19 mouse cellular contexts compared by ENCODE assay signal in the genomic region with DNA sequence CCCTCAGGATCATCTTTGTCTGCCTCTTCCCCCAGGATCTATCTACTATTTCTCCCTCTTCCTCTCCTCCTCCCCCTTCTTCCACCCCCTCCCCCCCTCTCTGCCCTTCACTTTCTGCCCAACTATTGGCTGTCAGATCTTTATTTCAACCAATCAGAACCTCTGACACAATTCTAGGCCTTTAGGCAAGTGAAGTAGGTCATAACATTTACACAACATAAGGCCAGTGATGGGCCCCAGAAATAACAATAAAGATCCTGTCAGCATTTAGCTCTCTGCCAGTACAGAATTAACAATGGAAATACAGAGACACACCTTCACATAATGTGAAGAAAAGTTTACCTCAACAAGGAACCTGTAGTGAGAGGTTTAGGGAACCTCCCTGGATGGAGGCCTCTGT.
"Had no signal": no experiment of that assay in that cellular context is flagged by ENCODE, and none has a peak within 500 bp of the region (broad histone marks: within the 10 kb centered on the region; RNA-seq: fewer than 3 reads in every experiment).

No protein-coding gene starts in this region.

- H3K9ac ChIP-seq: liver, embryonic 13.5 days; midbrain, embryonic 13.5 days; neural tube, embryonic 13.5 days; stomach, embryonic 15.5 days had no signal

- H3K27ac ChIP-seq: kidney, postnatal 0 days; layer of hippocampus, adult 2 months; liver, embryonic 13.5 days; midbrain, embryonic 13.5 days; neural tube, embryonic 13.5 days; stomach, embryonic 15.5 days had no signal

- H3K4me1 ChIP-seq: liver, embryonic 13.5 days; stomach, embryonic 15.5 days had no signal

- H3K4me2 ChIP-seq: liver, embryonic 13.5 days; midbrain, embryonic 13.5 days; neural tube, embryonic 13.5 days; stomach, embryonic 15.5 days had no signal

- H3K4me3 ChIP-seq: layer of hippocampus, adult 2 months; liver, embryonic 13.5 days; midbrain, embryonic 13.5 days; myocyte; neural tube, embryonic 13.5 days; stomach, embryonic 15.5 days had no signal

- H3K27me3 ChIP-seq: liver, embryonic 13.5 days; midbrain, embryonic 13.5 days; neural tube, embryonic 13.5 days; stomach, embryonic 15.5 days had no signal

- ATAC-seq: midbrain, embryonic 13.5 days; midbrain, embryonic 16.5 days had no signal

- H3K9me3 ChIP-seq: liver, embryonic 13.5 days; midbrain, embryonic 13.5 days; neural tube, embryonic 13.5 days; stomach, embryonic 15.5 days had no signal

- H3K36me3 ChIP-seq: liver, embryonic 13.5 days; midbrain, embryonic 13.5 days; neural tube, embryonic 13.5 days; stomach, embryonic 15.5 days had no signal

- DNase-seq: kidney, adult 2 months; kidney, postnatal 25 days; layer of hippocampus, adult 9-11 months; left cerebral cortex, postnatal 4 days; liver, embryonic 13.5 days; lung, adult 2 months; lung, postnatal 14 days; lung, postnatal 4 days; right cerebral cortex, adult 18-20 months; right cerebral cortex, postnatal 14 days; spleen, adult 18-20 months; thymus, postnatal 25 days had no signal
